Mouse (Mus musculus) CH12.LX (cell line): ENCODE data around the gene Unk. TPM values are rescaled to one million over a fixed set of nuclear protein-coding genes. Genes with fewer than 3 reads are reported as not detected.

Source experiments
- DNase-seq: peaks from one replicate; pipeline ENCODE4 v3.0.0-alpha.2; 2013; ENCODE audit errors: extremely low read depth
- H3K27ac ChIP-seq: 2 replicates; pipeline ENCODE4 v1.5.1; 2012; ENCODE audit warnings: low read depth, mild to moderate bottlenecking, control low read depth, moderate library complexity; ENCODE audit not compliant: insufficient read depth
- H3K27me3 ChIP-seq: replicated peaks from 2 replicates; pipeline ENCODE3; 2012; ENCODE audit warnings: inconsistent platforms
- H3K36me3 ChIP-seq, 2 experiments: replicated peaks in 1 of 2; 2 replicates each; pipeline versions ENCODE3 to v1.6.1; 2012; ENCODE audit warnings: inconsistent platforms in 1 of 2, low read length in 1 of 2, mild to moderate bottlenecking in 1 of 2, mixed read lengths in 1 of 2, moderate library complexity in 1 of 2; ENCODE audit not compliant: control insufficient read depth in 1 of 2, insufficient read depth in 1 of 2
- H3K4me1 ChIP-seq, 2 experiments: 2 replicates each; pipeline ENCODE4 v1.6.1; 2012; ENCODE audit warnings: inconsistent platforms in 1 of 2, moderate library complexity in 1 of 2; ENCODE audit not compliant: insufficient read depth in 2 of 2, control insufficient read depth in 1 of 2
- H3K4me2 ChIP-seq: 2 replicates; pipeline ENCODE4 v1.6.1; 2012; ENCODE audit warnings: low read depth, mild to moderate bottlenecking, control low read depth; ENCODE audit not compliant: poor library complexity, insufficient read depth, severe bottlenecking
- H3K4me3 ChIP-seq, 3 experiments: fragments of 150-350 bp in 1 of 3; sonication (generic) in 1 of 3; replicated peaks in 1 of 3; 2 replicates each; pipeline versions ENCODE3 to v1.5.1; 2011 to 2012; ENCODE audit warnings: low read depth in 2 of 3, low read length in 2 of 3, mild to moderate bottlenecking in 2 of 3, moderate library complexity in 2 of 3, control low read depth in 1 of 3, improper control_type of control experiment in 1 of 3, inconsistent platforms in 1 of 3, mixed read lengths in 1 of 3; ENCODE audit not compliant: poor library complexity in 1 of 3
- H3K79me2 ChIP-seq: replicated peaks from 2 replicates; pipeline ENCODE4 v1.6.1; 2012; ENCODE audit warnings: mild to moderate bottlenecking, moderate library complexity; ENCODE audit not compliant: control insufficient read depth, poor library complexity, insufficient read depth, severe bottlenecking; ENCODE audit errors: extremely low read depth
- H3K9ac ChIP-seq: 2 replicates; pipeline ENCODE4 v1.6.1; 2012; ENCODE audit warnings: low read depth, mild to moderate bottlenecking, control low read depth, moderate library complexity; ENCODE audit not compliant: insufficient read depth
- H3K9me3 ChIP-seq: replicated peaks from 2 replicates; pipeline ENCODE3; 2012; ENCODE audit warnings: low read length, inconsistent platforms, mixed read lengths
- CHD1 ChIP-seq: IDR thresholded peaks from 2 replicates; pipeline ENCODE4 v1.6.1; 2012; ENCODE audit warnings: low read depth, low read length, improper control_type of control experiment, inconsistent platforms
- E2F4 ChIP-seq: IDR thresholded peaks from 2 replicates; pipeline ENCODE4 v1.6.1; 2011; ENCODE audit warnings: low read depth, low read length, improper control_type of control experiment; ENCODE audit not compliant: insufficient replicate concordance
- EP300 ChIP-seq: IDR thresholded peaks from 2 replicates; pipeline ENCODE4 v1.6.1; 2011; ENCODE audit warnings: low read length, improper control_type of control experiment
- IRF4 ChIP-seq: IDR thresholded peaks from 2 replicates; pipeline ENCODE4 v1.6.1; 2014; ENCODE audit warnings: low read depth, mild to moderate bottlenecking, inconsistent platforms, low read length, improper control_type of control experiment
- KAT2A ChIP-seq: IDR thresholded peaks from 2 replicates; pipeline ENCODE4 v1.6.1; 2012; ENCODE audit warnings: low read length, improper control_type of control experiment, inconsistent platforms; ENCODE audit not compliant: insufficient replicate concordance
- MAX ChIP-seq: IDR thresholded peaks from 2 replicates; pipeline ENCODE4 v1.6.1; 2011; ENCODE audit warnings: low read length, improper control_type of control experiment
- NRF1 ChIP-seq: IDR thresholded peaks from 2 replicates; pipeline ENCODE4 v1.6.1; 2014; ENCODE audit warnings: low read depth, mild to moderate bottlenecking, inconsistent platforms, low read length, improper control_type of control experiment, moderate library complexity
- PAX5 ChIP-seq: IDR thresholded peaks from 2 replicates; pipeline ENCODE4 v1.6.1; 2012; ENCODE audit warnings: low read length, inconsistent platforms, mixed read lengths
- POLR2A ChIP-seq: IDR thresholded peaks from 2 replicates; pipeline ENCODE4 v1.6.1; 2011; ENCODE audit warnings: low read depth, mild to moderate bottlenecking, improper control_type of control experiment, low read length
- POLR2AphosphoS2 ChIP-seq: IDR thresholded peaks from 2 replicates; pipeline ENCODE4 v1.6.1; 2011; ENCODE audit warnings: low read depth, low read length, improper control_type of control experiment
- RCOR1 ChIP-seq: conservative IDR thresholded peaks from 2 replicates; pipeline ENCODE4 v1.6.1; 2012; ENCODE audit warnings: low read depth, mild to moderate bottlenecking, inconsistent platforms, low read length, improper control_type of control experiment
- TBP ChIP-seq: conservative IDR thresholded peaks from 2 replicates; pipeline ENCODE4 v1.6.1; 2011; ENCODE audit warnings: low read depth, low read length, improper control_type of control experiment
- TCF12 ChIP-seq: IDR thresholded peaks from 2 replicates; pipeline ENCODE4 v1.6.1; 2014; ENCODE audit warnings: low read depth, mild to moderate bottlenecking, inconsistent platforms, low read length, improper control_type of control experiment
- UBTF ChIP-seq: IDR thresholded peaks from 2 replicates; pipeline ENCODE4 v1.6.1; 2012; ENCODE audit warnings: low read depth, mild to moderate bottlenecking, inconsistent platforms, low read length, improper control_type of control experiment, moderate library complexity
- ZC3H11A ChIP-seq: IDR thresholded peaks from 2 replicates; pipeline ENCODE4 v1.6.1; 2012; ENCODE audit warnings: low read depth, mild to moderate bottlenecking, inconsistent platforms, low read length, improper control_type of control experiment
- ZNF384 ChIP-seq: IDR thresholded peaks from 2 replicates; pipeline ENCODE4 v1.6.1; 2012; ENCODE audit warnings: low read depth, low read length, improper control_type of control experiment, inconsistent platforms
- dilution Hi-C: fragments of 300-500 bp; cut with MboI; formaldehyde crosslinking; loops from 2 replicates; pipeline ENCODE4 v1.14.3; 2020; ENCODE audit warnings: low sequenced_read_pairs; ENCODE audit not compliant: extremely low pct_unique_long_range_greater_than_20kb, extremely low pct_ligation_motif_present
- in situ Hi-C: fragments of 300-500 bp; cut with MboI; formaldehyde crosslinking; loops from 3 replicates; pipeline ENCODE4 v1.14.3; 2019; ENCODE audit warnings: low sequenced_read_pairs, low pct_ligation_motif_present, low pct_unique_long_range_greater_than_20kb, mixed read lengths
- polyA plus RNA-seq: library from polyadenylated mRNA; unstranded; fragments of >175 nt; gene quantifications from 2 replicates; pipeline ENCODE4 v1.2.1, GENCODE M21; 2012; ENCODE audit warnings: low read depth; ENCODE audit not compliant: insufficient read length
- total RNA-seq, 2 experiments: library from RNA; depleted of rRNA; stranded (reverse); fragments of 300-350 nt in 1 of 2; fragments of >200 nt in 1 of 2; gene quantifications; 2 replicates each; pipeline ENCODE4 v1.2.3; 2012 to 2014

The Unk gene
- total and polyA plus RNA-seq, 3 experiments = 20.9 to 35.0 (median 24.7) TPM

DNA sequence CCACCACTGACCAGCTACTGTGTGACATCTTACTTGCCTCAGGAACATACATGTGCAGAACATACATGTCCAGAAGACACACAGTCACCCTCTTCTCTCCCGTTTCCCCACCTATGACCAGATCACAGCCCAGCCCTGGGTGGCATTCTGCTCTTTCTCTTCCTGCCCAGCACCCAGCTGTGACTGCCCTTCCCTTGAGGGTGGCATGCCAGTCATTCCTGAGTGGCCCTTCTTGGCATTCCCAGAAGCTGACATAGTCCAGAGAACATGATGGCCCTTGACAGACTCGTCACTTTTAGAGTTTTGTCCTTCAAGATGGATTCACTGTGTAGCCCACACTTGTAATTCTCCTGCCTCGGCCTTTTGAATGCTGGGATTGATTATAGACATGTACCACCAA, 42.5 kb downstream of the Unk start:
- Histone ChIP-seq H3K9me3 (no peaks in the 10 kb centered on the region), H3K4me2 (no peak overlapping the region), H3K27ac (no peak overlapping the region), H3K79me2 (no peaks in the 10 kb centered on the region), H3K27me3 (no peaks in the 10 kb centered on the region)
- dilution Hi-C loops = no loop called here
- TF ChIP-seq EP300 (no peak), TCF12 (no peak), E2F4 (no peak), IRF4 (no peak), MAX (no peak), ZC3H11A (no peak)
- TF ChIP-seq, all 38 proteins: peak for 0
- no peak for DNase-seq
- no peak overlapping the region for H3K9ac ChIP-seq
- no peak overlapping the region for H3K4me3 ChIP-seq
- in situ Hi-C loops = no loop called here
- H3K36me3 ChIP-seq = peaks cover 0 to 59% of the 10 kb centered on the region in 2 experiments
- H3K4me1 ChIP-seq = peaks cover 8 to 34% of the 10 kb centered on the region in 2 experiments

DNA sequence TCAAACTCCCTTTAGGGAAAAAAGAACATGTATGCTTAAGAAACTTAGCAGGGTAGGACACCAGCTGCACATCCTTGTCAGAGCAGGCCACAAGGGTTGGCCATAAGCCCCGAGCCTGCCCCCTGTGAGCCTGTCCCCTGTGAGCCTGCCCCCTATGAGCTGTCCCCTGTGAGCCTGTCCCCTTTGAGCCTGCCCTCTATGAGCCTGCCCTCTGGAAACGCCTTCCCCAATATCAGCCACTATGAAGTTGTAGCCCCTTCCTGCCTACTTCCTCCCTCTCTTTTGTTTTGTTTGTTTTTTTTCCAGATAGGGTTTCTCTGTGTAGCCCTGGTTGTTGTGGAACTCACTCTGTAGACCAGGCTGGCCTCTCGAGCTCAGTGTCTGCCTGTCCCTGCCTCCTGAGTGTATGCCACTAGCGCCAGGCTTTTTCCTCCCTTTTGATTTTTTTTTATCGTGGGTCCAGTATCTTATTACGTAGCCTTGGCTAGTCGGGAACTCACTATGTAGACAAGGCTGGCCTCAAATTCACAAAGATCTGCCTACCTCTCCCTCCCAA, 44.4 kb downstream of the Unk start:
- Histone ChIP-seq H3K9me3 (no peaks in the 10 kb centered on the region), H3K27ac (no peak overlapping the region), H3K36me3 (peaks cover 7 to 53% of the 10 kb centered on the region in 2 experiments), H3K27me3 (no peaks in the 10 kb centered on the region), H3K79me2 (no peaks in the 10 kb centered on the region), H3K4me2 (no peak overlapping the region), H3K4me1 (peaks cover 11 to 48% of the 10 kb centered on the region in 2 experiments), H3K9ac (no peak overlapping the region), H3K4me3 (no peak overlapping the region)
- in situ Hi-C loops (no loop called here), dilution Hi-C loops (no loop called here)
- DNase-seq = no peak
- TF ChIP-seq ZNF384 = no peak
- TF ChIP-seq KAT2A = no peak
- no peak for TF ChIP-seq RCOR1
- TF ChIP-seq TBP = no peak
- no peak for TF ChIP-seq TCF12
- no peak for TF ChIP-seq POLR2A
- TF ChIP-seq UBTF = no peak
- no peak for TF ChIP-seq CHD1
- TF ChIP-seq PAX5 = no peak
- no peak for TF ChIP-seq NRF1
- no peak for TF ChIP-seq E2F4
- TF ChIP-seq POLR2AphosphoS2 = no peak
